Mouse (Mus musculus) liver (tissue): ENCODE data around the gene Prr15l.

ENCODE experiments used
- DNase-seq: peaks from one replicate; pipeline ENCODE4 v3.0.0-alpha.2; 2020; ENCODE audit warnings: mixed read lengths

The Prr15l gene

DNA sequence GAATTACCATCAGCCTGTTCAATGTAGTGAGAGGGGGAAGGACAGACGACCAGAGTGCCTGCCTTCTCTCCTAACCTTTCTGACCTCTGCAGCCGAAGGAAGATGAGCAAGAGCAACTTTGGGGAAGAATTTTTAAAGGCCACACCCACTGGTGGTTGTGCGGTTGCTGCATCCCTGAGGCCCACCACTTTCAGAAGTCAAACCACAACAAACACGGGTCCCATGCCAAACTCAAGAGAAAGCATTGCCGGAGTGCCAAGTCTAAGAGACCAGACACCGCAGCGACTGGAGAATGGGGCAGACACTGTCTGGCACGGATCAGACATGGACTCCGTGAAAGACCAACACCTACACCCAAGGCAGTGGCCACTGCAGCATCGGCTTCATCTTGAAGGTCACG is 3.0 kb upstream of the Prr15l start:
- no peak for DNase-seq

DNA sequence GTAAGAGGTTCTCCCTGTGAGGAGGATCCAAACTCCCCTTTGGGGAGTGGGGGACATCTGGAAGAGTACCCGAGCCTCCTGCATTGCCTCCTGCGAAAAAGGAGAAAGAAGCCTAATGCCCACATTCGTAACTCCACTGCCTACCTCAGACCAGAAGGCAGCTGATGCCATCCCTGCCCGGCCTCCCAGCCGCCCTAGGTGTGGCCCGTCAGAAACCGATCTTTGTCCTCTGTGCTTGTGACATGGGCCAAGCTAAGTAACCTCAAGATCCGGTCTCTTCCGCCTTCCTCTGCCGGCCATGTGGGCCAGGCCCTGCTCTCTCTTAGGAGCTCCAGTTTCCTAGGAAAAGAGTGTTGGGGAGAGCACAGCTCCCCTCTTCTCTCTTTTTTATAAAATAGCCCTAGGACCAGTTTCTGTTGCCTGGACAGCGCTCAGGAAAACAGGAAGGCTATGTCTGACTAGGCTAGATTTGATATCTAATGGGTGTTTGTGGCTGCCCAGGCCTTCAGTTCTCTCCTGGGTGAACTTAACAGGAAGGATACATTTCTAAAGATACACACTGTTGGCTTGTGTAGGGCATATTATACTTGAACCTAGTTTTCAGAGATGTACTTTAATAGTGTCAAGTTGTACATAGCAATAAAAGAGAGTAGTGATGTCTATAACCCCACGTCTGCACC is 2.3 kb upstream of the Prr15l start:
- peak; percentile 73 for DNase-seq

DNA sequence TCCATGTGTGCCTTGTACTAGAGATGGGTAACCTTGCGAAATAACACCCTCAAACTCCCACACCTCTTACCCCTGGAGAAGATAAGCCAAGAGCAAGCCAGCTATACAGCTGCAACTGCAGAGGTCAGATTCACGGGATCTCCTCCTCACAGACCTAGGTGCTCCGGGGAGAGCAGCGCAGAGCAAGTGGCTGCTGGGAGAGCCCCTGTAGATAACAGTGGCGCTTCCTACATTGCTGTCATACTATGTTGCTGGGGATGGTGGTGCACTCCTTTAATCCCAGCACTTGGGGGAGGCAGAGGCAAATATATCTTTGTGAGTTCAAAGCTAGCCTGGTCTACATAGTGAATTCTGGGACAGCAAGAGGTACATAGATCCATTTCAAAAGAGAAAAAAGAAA is 1.3 kb upstream of the Prr15l start:
- DNase-seq, result peak; percentile 83

DNA sequence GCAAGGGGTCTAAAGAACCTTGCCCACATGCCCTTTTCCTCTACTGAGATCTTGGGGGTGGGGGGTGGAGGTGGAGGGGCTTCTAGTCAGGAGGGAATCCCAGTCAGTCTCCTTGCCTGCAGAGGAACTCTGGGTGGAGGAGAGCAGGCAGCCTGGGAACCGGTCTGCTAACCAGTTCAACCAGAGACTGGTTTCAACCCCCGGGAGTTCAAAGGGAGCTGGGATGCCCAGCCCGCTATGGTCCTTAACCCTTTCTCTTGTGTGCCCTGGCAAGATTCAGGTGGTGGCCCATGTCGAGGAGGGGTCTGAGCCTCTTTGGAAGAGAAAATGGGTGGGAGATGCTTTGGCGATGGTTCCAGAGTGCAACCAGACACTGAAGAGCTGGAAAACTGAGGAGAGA is 787 bp downstream of the Prr15l start:
- no peak for DNase-seq

DNA sequence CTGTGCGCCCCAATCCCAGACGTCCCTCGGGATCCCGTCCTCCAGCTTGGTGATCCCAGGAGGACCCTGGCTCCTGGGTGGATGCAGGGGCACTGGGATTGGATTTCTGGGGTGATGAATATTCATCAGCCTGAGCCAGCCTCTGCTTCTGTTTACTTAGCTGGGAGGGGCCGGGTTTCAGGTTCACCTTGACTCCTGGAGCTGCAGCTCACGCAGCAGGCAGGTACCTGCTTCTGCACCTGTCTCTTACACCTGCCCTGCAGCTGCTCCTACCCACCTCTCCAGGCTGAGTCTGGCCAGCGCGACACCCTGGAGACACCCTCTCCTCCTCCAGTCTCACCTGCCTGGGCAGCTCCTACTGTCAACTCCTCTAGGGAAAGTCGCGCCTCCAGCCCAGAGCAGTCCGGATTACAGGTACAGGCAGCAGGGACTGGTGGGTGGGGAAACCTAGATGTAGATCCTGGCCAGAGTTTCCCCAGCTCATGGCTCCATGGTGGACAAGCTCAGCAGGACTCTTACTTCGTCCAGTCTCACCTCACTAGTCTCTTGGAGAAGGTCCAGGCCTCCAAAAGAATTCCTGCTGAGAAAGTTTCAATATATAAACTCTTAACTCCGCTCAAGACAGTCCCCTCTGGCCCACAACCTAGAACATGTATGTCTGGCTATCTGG is 1.3 kb downstream of the Prr15l start:
- no peak for DNase-seq

DNA sequence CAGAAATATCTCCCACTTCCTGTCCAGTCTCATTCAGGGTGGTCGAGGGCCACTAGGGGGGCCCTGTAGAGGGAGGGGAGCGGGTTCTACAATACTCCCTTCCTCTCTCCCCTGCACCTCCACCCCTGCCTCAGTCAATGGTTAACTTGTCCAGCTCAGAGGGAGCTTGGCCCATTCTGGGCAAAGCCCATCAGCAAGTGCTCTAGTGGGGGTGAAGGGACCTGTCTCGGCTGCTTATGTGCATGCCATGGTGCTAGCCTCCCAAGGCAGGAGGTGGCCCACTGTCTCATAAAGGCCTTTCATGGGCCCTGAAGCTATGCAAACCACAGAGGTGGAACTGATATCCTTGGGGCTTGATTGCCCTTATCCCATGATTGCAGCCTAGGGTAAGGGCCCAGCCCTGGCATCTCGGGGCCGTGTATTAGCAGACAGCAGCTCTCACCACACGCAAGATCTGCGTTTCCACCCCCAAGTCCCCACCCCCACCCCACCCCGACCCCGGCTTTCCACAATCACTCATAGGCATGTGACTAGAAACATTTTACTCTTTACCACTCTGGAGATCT is 1.9 kb downstream of the Prr15l start:
- peak; percentile 76 for DNase-seq

DNA sequence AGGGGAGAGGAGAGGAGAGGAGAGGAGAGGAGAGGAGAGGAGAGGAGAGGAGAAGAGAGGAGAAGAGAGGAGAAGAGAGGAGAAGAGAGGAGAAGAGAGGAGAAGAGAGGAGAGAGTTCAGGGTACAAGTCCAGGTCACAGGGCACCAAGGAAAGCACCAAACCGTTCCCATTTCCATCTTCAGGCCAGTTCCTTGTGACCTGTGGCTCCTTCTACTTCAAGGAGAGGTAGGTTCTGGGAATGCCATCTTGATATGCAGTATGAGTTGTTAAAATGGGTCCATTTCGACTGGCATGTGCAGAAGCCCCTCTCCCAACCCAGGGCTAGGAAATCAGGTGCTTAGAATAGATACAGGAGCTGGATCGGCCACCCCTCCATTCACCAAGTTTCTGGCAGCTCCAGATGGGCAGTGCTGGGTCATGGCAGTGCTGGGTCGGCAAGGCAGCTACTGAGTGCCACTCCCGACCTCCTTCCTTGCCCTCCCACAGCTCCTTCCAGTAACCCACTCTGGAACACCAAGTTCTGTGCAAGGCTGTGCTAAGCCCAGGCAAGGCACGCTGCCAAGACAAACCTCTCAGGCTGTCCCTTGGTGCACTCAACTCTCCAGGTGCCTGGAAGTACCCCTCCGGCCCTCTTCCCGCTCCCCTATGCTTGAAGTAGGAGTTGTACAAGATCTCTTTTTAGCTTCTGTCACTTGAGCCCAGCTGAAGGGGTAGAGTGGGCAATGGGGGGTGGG is 3.6 kb downstream of the Prr15l start:
- DNase-seq, result no peak

DNA sequence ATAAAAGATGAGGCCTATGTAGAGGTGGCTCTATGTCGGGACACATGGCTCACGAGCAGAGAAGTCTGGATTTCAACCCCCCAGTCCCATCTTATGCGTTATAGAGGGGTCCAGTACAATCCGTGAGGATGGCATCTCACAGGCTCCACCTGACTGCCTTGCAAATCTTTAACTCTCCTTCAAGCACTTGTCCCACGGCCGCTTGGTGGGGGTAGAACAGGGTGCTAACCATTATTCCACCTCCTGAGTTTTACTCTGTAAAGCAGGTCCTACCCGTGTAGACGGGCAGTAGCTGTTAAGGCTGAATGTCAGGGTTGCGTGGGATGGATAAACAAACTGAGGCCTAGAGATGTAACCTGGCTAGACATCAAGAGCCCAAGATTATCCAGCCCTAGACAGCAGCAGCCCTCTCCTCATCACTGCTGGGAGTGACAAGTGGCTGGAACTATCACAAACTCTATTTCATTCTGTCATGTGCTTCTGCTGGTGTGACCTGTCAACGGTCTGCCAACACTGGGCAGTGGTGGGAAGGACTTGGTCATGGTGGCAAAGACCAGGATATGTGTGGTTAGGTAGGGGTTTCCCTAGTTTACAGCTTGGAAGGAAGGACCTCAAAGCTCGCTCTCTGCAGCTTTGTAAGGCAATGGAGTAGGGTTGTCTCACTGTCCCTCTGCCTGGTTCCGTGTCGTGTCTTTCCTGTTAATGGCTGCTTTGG is 5.8 kb downstream of the Prr15l start:
- DNase-seq, result no peak

DNA sequence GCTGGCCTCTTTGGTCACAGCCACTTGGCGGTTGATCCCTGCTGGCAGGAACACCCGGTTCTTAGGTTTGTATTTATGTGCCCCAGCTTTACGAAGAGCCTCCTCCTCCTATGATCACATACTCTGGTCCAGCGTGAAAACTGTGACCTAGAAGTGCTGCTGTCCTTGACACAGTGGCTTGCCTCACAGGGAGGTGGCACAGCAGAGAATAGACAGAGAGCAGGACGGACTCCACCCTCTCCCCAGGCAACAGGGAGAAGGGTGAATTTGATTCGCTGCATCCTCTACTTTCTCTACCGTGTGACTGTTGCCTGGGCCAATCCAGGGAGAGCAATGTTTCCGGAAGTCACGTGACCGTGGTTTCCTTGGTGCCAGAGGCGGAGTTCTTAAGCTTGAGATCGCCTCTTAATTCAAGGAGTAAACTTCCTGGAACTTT is 7.0 kb downstream of the Prr15l start:
- peak; percentile 90 for DNase-seq

DNA sequence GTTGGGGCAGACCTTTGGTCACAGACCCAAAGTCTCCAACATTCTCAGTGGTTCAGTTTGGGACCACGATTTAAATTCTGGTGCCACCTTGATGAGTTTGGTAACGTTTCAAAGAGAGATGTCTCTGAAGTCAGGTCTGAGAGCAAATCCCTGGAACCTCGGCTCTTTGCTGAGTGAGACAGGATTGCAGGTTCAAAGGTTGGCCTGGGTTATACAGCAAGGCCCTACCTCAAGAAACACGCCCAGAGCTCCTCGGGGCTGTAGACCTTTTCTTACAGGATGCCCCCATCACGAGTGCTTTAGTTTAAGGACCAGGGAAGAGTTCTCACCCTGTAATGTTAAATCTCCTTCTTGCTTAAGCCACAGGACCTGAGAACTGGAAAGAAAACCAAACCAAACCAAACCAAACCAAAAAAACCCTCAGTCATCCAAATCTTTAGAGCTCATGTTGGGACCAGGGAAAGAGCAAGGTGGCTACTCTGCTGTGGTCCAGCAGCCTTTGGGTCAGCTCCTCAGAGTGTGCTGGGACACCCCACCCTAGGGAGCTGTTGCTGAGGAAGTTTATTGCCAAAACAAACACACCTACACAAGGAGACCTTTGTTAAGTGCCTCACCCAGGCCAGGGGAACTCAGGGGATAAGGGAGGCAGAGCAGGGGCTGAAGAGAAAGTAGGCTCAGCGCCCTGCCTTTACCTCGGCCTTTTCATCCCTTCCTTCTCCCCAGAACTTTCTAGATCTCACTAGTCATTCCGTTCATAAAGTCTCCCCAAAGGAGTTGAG is 8.2 kb downstream of the Prr15l start:
- no peak for DNase-seq

DNA sequence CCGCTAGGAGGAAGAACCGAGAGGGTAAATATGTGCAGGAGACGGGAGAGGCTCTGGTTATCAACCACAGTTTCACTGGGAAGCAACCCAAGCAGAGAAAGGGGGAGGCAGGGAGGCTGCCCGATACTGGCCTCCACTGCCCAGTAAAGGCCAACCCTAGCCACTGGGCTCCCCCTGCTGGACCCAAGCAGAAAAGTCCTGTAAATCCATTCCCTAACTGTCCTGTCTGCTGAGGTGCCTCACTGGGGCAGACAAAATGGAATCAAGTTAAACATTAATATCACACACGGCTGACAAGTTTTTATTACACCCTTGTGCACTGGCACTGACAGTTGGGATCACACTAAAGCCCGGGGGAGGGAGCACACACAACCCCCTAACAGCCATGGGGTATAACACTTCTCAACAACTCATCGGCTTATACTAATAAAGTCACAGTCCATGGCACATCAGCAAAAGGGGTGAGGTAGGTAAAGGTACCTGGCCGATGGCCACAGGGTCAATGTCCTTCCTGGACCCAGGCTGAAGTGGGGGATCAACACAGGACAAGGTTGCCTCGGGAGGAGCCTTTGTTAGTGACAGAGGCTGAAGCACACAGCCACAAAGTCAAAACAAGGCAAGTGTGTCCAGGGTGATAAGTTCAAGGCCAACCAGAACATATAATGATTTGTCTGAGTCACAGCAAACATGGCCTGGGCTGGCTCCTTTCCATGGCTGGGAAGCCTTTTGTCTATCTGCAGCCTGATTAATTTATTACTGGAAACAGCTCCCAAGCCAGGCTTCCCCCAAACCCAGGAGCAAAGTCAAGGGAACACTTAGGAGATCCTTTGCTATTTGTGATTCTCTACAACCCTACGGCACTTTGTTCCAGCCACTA is 9.9 kb downstream of the Prr15l start:
- DNase-seq, result peak; percentile 83

DNA sequence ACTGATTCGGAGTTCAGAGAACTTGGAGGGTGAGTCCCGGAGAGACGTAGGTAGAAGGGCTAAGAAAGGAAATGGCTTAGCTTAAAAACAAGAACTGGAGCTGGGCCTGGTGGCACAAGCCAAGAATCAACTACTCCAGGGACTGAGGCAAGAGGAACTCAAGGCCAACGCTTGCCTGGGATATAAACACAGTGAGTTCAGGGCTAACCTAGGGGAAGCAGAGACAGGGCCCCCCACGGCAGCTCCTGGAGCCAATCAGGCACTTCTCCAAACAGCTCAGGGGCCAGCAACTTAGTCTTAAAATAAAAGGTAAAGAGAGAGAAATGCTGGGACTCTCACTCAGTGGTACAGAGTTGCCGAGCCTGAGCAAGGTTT is 10.5 kb downstream of the Prr15l start:
- no peak for DNase-seq

DNA sequence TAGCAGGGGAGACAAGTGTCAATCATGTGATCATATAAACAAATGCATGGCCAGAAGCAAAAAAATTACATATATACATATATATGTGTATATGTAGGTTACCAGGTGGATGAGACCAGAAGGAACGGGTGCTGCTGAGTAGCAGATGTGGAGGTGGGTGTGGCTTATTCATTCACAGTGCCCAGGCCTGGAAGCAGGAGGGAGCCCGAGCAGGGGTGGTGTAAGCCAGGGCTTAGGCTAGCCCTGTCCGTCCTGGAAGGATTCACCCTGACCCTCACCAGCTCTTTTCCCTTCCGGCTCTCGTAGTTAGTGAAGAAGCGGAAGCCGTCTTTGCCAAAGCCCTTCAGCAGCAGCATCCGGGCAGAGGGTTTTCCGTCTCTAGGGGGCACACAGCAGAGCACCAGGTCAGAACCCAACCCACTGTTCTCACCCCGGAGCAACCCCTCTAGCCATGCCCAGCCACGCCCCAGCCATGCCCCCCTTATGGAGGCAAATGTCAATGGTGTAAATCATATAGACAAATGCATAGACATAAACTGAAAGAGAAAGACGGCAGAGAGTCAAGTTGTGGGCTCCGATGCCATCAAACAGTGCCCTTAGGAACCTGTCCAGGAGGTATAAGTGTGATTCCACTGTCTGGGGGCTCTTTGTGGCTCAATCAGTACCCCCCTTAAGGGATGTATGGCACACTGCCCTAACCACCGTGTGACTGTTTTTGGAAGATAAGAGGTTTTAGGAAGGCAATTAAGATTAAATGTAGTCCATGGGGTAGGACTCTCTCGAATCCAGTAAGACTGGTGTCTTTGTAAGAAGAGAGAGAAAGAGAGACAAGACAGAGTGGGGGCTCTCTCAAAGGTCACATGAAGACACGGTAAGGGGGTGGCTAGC is 12.9 kb downstream of the Prr15l start:
- peak; percentile 73 for DNase-seq

DNA sequence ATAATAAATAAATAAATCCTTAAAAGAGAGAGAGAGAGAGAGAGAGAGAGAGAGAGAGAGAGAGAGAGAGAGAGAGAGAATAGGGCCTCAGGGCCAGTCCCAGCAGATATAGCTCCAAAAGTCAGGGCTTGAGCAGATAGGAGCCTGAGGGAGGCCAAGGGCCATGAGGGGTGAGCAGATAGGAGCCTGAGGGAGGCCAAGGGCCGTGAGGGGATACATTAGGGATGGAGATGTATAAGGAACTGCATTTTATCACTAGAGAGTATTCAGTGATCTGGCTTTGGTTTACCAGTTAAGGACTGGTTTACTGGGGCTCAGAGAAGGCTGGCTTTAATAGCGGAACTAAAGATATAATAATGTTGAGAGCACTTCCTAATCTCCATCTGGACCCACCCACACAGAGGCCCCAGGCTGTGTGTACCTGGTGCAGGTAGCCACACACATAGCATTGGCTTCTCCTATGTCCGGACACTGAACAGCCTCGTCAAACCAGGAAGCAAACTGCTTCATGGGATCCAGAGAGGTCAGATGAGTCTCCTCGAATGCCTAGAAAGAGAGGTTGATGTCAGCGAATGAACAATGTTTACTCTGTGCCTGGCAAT is 14.2 kb downstream of the Prr15l start:
- peak; percentile 88 for DNase-seq

DNA sequence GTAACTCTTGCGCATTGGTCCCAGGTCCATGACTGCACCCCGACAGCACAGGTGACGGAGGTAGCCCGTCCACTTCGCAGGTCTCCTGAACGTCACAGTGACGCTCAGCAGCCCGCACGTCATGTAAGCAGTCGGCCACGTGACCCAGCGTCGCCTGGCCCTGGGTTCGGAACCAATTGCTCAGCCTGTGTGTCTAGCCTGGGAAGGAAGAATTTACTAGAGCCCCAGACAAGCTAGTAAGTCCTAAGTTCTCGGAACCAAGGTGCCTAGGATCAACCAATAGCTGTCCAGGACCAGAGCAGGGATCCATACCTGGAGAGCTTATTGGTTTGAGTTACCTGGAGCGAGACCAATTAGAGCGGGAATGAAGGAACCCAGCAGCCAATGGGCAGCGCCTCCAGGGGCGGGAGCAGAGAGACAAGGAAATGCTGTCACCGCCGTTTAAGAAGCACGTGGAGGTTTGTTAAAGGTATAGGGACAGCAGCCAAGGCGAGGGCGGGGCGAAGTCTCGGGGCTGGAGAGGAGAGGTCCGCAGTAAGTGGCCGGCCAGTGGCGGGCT is 15.9 kb downstream of the Prr15l start, which contains the start of gene Pnpo:
TSS of gene Pnpo (minus strand) at position 241 of the 559 bp plus-strand sequence.
- DNase-seq, result peak; percentile 95

DNA sequence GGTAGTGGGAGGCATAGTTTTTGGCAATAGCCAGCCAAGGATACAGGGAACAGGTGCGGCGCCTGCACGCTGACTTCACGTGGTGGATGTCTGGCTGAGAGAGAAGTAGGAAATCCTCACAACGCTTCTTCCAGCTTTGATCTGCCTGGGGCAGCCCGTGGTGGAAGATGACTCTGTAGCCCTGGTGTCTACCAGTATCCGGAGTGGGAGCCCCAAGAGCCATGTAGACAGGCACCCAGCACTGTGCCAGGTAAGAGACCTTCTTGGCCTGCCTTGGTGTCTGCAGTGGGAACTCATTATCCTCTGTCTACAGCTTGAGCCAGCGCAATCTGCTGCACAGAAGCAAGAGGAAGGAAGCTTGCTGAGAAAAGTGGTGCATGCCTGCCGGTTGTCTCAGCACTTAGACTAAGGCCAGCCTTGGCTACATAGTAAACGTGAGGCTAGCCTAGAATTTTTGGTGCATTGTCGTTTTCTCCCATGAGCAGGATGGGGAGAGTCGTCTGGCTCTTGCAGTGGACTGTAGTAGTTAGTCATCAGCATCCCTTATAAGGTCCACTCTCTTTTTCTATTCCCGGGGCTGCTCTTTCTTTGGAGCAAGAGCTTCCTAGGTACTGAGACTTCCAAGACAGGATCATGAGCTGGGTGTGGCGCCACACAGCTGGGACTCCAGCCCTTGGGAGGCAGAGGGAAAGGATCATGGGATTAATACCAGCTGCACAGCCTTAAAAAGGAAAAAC is 17.1 kb downstream of the Prr15l start:
- DNase-seq, result peak; percentile 59

DNA sequence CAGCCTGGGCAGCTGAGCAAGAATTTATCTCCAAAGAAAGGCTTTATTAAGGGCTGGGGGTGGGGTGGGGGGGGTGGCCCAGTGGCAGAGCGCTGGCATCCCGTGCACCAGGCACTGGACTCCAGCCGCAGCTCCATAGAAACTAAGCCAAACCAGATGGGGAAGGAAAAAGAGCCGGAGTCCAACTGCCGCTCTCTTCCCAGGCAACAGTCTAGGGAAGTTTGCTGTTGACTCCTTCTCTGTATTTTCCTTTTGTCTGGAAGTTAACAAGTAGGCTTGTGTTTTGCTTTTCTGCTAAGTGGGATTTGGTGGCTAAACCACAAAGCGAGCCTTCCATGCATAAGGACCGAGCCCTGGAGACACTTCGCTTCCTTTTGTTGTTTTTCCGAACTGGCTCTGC is 18.6 kb downstream of the Prr15l start:
- no peak for DNase-seq

DNA sequence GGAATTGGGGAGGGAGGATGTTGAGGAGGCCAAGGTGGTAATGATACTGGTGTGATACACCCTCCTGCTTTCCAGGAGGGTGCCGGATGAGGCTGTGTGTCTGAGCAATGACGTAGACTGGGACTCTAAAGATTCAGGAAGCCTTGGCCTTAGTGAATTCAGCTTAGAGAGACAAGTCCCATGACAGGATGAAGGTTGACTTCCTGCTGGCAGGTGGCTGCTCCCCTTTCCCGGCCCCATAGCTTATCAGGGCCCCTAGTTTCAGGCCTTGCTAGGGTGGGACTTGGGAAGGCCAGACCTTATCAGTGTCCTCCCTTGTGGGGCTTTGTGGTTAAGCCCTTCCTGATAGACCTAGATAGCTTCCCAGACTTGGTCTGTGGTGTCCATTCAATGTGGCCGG is 19.9 kb downstream of the Prr15l start:
- DNase-seq, result peak; percentile 92
